Mouse (Mus musculus) kidney, postnatal 4 days (tissue): ENCODE measurements around the gene Uroc1.

Source experiments
- DNase-seq, 2 experiments: peaks; one replicate each; pipeline ENCODE4 v3.0.0; 2021; ENCODE audit warnings: mixed read lengths in 2 of 2

Uroc1 gene

GRCm38 (mm10) chr6:90332561-90333425, at the start of gene Uroc1:
Gene Uroc1, plus strand, starts transcription at chr6:90333284.
- peak in 1 of 2 experiments; percentile 22 for DNase-seq

GRCm38 (mm10) chr6:90288265-90288664, 44.8 kb upstream of the Uroc1 start:
- DNase-seq = peak; percentile 49 to 62

GRCm38 (mm10) chr6:90300919-90301318, 32.2 kb upstream of the Uroc1 start, which contains the start of gene BC048671:
Gene BC048671, plus strand, starts transcription at chr6:90301219.
- DNase-seq = no peak

GRCm38 (mm10) chr6:90306315-90306975, 26.6 kb upstream of the Uroc1 start:
- DNase-seq = no peak

GRCm38 (mm10) chr6:90308839-90309778, 24.0 kb upstream of the Uroc1 start:
- DNase-seq = no peak

- no peak for DNase-seq
Observed at GRCm38 (mm10) chr6:90315961-90316360, 17.1 kb upstream of the Uroc1 start.

- no peak for DNase-seq
Observed at GRCm38 (mm10) chr6:90317510-90318258, 15.4 kb upstream of the Uroc1 start.

GRCm38 (mm10) chr6:90319019-90319418, 14.1 kb upstream of the Uroc1 start:
- no peak for DNase-seq

GRCm38 (mm10) chr6:90319475-90320191, 13.5 kb upstream of the Uroc1 start:
- DNase-seq = peak in 1 of 2 experiments; percentile 28

- peak; percentile 54 to 73 for DNase-seq
Observed at GRCm38 (mm10) chr6:90320429-90320828, 12.7 kb upstream of the Uroc1 start.

GRCm38 (mm10) chr6:90321811-90322210, 11.3 kb upstream of the Uroc1 start:
- DNase-seq = no peak

GRCm38 (mm10) chr6:90324026-90324425, 9.1 kb upstream of the Uroc1 start:
- DNase-seq = no peak

GRCm38 (mm10) chr6:90324463-90324862, 8.6 kb upstream of the Uroc1 start:
- no peak for DNase-seq

GRCm38 (mm10) chr6:90324991-90325390, 8.1 kb upstream of the Uroc1 start, which contains the start of gene Chst13:
Gene Chst13, minus strand, starts transcription at chr6:90325185.
- DNase-seq = peak; percentile 49 to 60

- peak; percentile 41 to 49 for DNase-seq
Observed at GRCm38 (mm10) chr6:90327670-90328069, 5.4 kb upstream of the Uroc1 start.

GRCm38 (mm10) chr6:90329953-90330352, 3.1 kb upstream of the Uroc1 start:
- DNase-seq = peak; percentile 42 to 51

- DNase-seq = no peak
Observed at GRCm38 (mm10) chr6:90334244-90334643, 1.2 kb downstream of the Uroc1 start.

- no peak for DNase-seq
Observed at GRCm38 (mm10) chr6:90342343-90342742, 9.3 kb downstream of the Uroc1 start.

GRCm38 (mm10) chr6:90347183-90347582, 14.1 kb downstream of the Uroc1 start:
- no peak for DNase-seq

GRCm38 (mm10) chr6:90348500-90348899, 15.4 kb downstream of the Uroc1 start:
- no peak for DNase-seq

GRCm38 (mm10) chr6:90350011-90350410, 16.9 kb downstream of the Uroc1 start:
- no peak for DNase-seq
